Mouse (Mus musculus): Measurements from ENCODE around the gene Trmo. TPM values are rescaled to one million over a fixed set of nuclear protein-coding genes. Genes with fewer than 3 reads are reported as not detected.

Trmo gene
- total and polyA plus RNA-seq, 3 experiments = 3.5 to 4.1 TPM; not detected in 1

DNA sequence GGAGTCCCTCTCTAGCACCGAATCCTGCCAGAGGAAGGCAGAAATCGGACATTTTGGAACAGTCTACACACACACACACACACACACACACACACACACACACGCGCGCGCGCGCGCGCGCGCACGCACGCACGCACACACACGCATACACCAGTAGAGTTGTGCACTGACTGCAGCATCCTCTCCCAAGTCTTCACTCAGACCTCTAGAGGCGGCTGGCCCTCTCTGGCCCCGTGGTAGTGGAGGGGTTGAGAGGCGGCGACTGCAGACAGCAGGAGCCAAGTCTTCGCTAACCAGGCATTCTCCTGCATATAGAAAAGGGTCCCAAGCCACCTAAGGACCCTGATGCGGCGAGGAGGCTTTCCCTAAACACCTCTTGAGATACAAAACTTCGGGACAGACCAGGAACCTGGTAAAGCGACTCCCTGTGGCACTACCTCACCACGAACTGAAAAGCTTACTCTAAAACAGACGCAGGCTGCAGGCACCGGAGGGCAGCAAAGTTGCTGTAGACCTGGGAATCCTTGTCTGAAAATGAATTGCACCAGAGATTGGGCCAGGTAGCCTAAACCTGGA, 46.4 kb downstream of the Trmo start:
- no peak overlapping the region for H3K9ac ChIP-seq (ENCODE audit: control insufficient read depth, low read depth, low read length, poor library complexity, severe bottlenecking)
- no peaks in the 10 kb centered on the region for H3K4me1 ChIP-seq (ENCODE audit: control insufficient read depth in 1 of 2, insufficient read depth in 2 of 2, low read length in 2 of 2)
- H3K4me3 ChIP-seq (ENCODE audit: control insufficient read depth in 1 of 2, insufficient read depth in 1 of 2, low read depth in 2 of 2, low read length in 2 of 2) = no peak overlapping the region
- H3K79me2 ChIP-seq (ENCODE audit: control insufficient read depth, insufficient read depth, low read length, poor library complexity) = no peaks in the 10 kb centered on the region
- H3K36me3 ChIP-seq (ENCODE audit: control insufficient read depth in 1 of 2, insufficient read depth in 2 of 2, low read length in 2 of 2) = no peaks in the 10 kb centered on the region
- peaks cover 2 to 6% of the 10 kb centered on the region in 2 experiments; a peak in 2 of 4 replicates for H3K27me3 ChIP-seq (ENCODE audit: control insufficient read depth in 1 of 2, insufficient read depth in 2 of 2, low read length in 2 of 2)
- DNase-seq (ENCODE audit: low read depth, low spot score) = no peak
- TF ChIP-seq MAX (IDR thresholded peaks at IDR 0.05; ENCODE audit: low read length) = no peak
- TF ChIP-seq NRF1 (IDR thresholded peaks at IDR 0.05; ENCODE audit: insufficient read depth, low read depth, low read length, poor library complexity, severe bottlenecking) = no peak
- TF ChIP-seq ELF1 (IDR thresholded peaks at IDR 0.05; ENCODE audit: low read depth, low read length) = no peak
- no peak for TF ChIP-seq ZNF384 (IDR thresholded peaks at IDR 0.05; ENCODE audit: low read depth, low read length)
- TF ChIP-seq SMC3 (IDR thresholded peaks at IDR 0.05; ENCODE audit: low read depth, low read length) = no peak
- TF ChIP-seq UBTF (IDR thresholded peaks at IDR 0.05; ENCODE audit: borderline replicate concordance, insufficient read depth, low read depth, low read length) = no peak
- H3K9me3 ChIP-seq (replicated peaks; ENCODE audit: insufficient read depth, low read length) = no peaks in the 10 kb centered on the region
- H3K27ac ChIP-seq (ENCODE audit: control insufficient read depth, low read depth, low read length) = no peak overlapping the region

- no peak for DNase-seq (ENCODE audit: low read depth, low spot score)
- no peaks in the 10 kb centered on the region for H3K36me3 ChIP-seq (ENCODE audit: control insufficient read depth in 1 of 2, insufficient read depth in 2 of 2, low read length in 2 of 2)
- no peaks in the 10 kb centered on the region for H3K79me2 ChIP-seq (ENCODE audit: control insufficient read depth, insufficient read depth, low read length, poor library complexity)
- no peaks in the 10 kb centered on the region for H3K4me1 ChIP-seq (ENCODE audit: control insufficient read depth in 1 of 2, insufficient read depth in 2 of 2, low read length in 2 of 2)
- peaks cover 2% of the 10 kb centered on the region in 2 experiments; a peak in 2 of 4 replicates for H3K27me3 ChIP-seq (ENCODE audit: control insufficient read depth in 1 of 2, insufficient read depth in 2 of 2, low read length in 2 of 2)
- no peak overlapping the region for H3K4me3 ChIP-seq (ENCODE audit: control insufficient read depth in 1 of 2, insufficient read depth in 1 of 2, low read depth in 2 of 2, low read length in 2 of 2)
- no peak overlapping the region for H3K9ac ChIP-seq (ENCODE audit: control insufficient read depth, low read depth, low read length, poor library complexity, severe bottlenecking)
- no peaks in the 10 kb centered on the region for H3K9me3 ChIP-seq (replicated peaks; ENCODE audit: insufficient read depth, low read length)
- no peak overlapping the region for H3K27ac ChIP-seq (ENCODE audit: control insufficient read depth, low read depth, low read length)
- TF ChIP-seq ELF1 (IDR thresholded peaks at IDR 0.05; ENCODE audit: low read depth, low read length) (no peak), TAL1 (IDR thresholded peaks at IDR 0.05; ENCODE audit: low read length) (no peak), ZKSCAN1 (IDR thresholded peaks at IDR 0.05; ENCODE audit: low read depth, low read length) (no peak), SIN3A (IDR thresholded peaks at IDR 0.05; ENCODE audit: low read length) (no peak), MXI1 (IDR thresholded peaks at IDR 0.05; ENCODE audit: low read depth, low read length) (no peak), ZNF384 (IDR thresholded peaks at IDR 0.05; ENCODE audit: low read depth, low read length) (no peak), SMC3 (IDR thresholded peaks at IDR 0.05; ENCODE audit: low read depth, low read length) (no peak), ZMIZ1 (IDR thresholded peaks at IDR 0.05; ENCODE audit: low read depth, low read length) (no peak), USF1 (IDR thresholded peaks at IDR 0.05; ENCODE audit: low read depth, low read length) (no peak), HCFC1 (IDR thresholded peaks at IDR 0.05; ENCODE audit: low read depth, low read length) (no peak), TCF12 (IDR thresholded peaks at IDR 0.05; ENCODE audit: low read depth, low read length) (no peak), MAFK (IDR thresholded peaks at IDR 0.05; ENCODE audit: borderline replicate concordance, low read depth, low read length) (no peak), GABPA (IDR thresholded peaks at IDR 0.05; ENCODE audit: low read depth, low read length) (no peak), JUND (IDR thresholded peaks at IDR 0.05; ENCODE audit: low read depth, low read length) (no peak), NELFE (IDR thresholded peaks at IDR 0.05; ENCODE audit: low read depth, low read length) (no peak), RCOR1 (IDR thresholded peaks at IDR 0.05; ENCODE audit: low read depth, low read length) (no peak), POLR2AphosphoS2 (IDR thresholded peaks at IDR 0.05; ENCODE audit: low read length) (no peak), CTCF (IDR thresholded peaks at IDR 0.05 in 2 of 3, conservative IDR thresholded peaks at IDR 0.05 in 1 of 3; ENCODE audit: control insufficient read depth in 1 of 3, insufficient read depth in 1 of 3, low read depth in 2 of 3, low read length in 3 of 3, poor library complexity in 1 of 3, severe bottlenecking in 1 of 3) (no peak), MAZ (IDR thresholded peaks at IDR 0.05; ENCODE audit: low read depth, low read length) (no peak), UBTF (IDR thresholded peaks at IDR 0.05; ENCODE audit: borderline replicate concordance, insufficient read depth, low read depth, low read length) (no peak)
Observed at GRCm38 (mm10) chr4:46341831-46342680, 47.2 kb downstream of the Trmo start.
